Mouse (Mus musculus) small intestine, adult 2 months (tissue): ENCODE results near the gene Mrm2.

ENCODE experiments used
- CTCF ChIP-seq: fragments of 200-500 bp; IDR thresholded peaks from 2 replicates; pipeline ENCODE4 v1.5.1; 2012; ENCODE audit warnings: low read depth, mild to moderate bottlenecking, control low read depth, inconsistent platforms, low read length, moderate library complexity, mixed read lengths; ENCODE audit not compliant: insufficient replicate concordance, insufficient read length; ENCODE audit errors: extremely low read depth
- POLR2A ChIP-seq: fragments of 200-500 bp; IDR thresholded peaks from 2 replicates; pipeline ENCODE4 v1.6.1; 2012; ENCODE audit warnings: low read depth, mild to moderate bottlenecking, control low read depth, inconsistent platforms, low read length, moderate library complexity

GRCm38 (mm10) chr5:140381156-140381555 lies 49.5 kb upstream of the Mrm2 start:
- TF ChIP-seq POLR2A (no peak), CTCF (no peak)
